Mouse (Mus musculus) MEL-GATA-1-ER (cell line): ENCODE measurements around the gene Ddx19b.
"Not testable (repeated sequence)": the region's sequence is repeated elsewhere in the genome, so short reads cannot be mapped to it uniquely, and the experiment has no call there.

Experiments
- DNase-seq: peaks from one replicate; pipeline ENCODE4 v3.0.0-alpha.2; 2012; ENCODE audit warnings: low read depth; ENCODE audit errors: extremely low read depth

The Ddx19b gene

GRCm38 (mm10) chr8:110965594-110965993, 66.0 kb downstream of the Ddx19b start:
- peak; percentile 52 for DNase-seq

GRCm38 (mm10) chr8:110964666-110965065, 66.9 kb downstream of the Ddx19b start:
- no peak for DNase-seq

DNA sequence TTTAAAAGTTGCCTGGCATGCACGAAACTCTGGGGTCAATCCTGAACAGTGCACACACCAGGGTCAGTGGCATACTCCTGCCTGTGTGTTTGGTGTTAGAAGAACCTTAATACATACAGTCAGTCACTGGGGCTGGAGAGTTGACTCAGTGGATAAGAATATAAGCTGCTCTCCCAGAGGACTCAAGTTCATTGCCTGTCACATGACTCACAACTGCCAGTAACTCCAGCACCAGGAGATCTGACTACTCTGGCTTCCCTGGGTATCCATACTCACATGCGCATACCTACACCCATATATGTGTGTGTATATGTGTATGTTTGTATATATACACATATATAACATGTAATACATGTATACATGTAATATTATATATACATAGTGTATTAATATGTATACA, 68.5 kb downstream of the Ddx19b start:
- DNase-seq = no peak

DNA sequence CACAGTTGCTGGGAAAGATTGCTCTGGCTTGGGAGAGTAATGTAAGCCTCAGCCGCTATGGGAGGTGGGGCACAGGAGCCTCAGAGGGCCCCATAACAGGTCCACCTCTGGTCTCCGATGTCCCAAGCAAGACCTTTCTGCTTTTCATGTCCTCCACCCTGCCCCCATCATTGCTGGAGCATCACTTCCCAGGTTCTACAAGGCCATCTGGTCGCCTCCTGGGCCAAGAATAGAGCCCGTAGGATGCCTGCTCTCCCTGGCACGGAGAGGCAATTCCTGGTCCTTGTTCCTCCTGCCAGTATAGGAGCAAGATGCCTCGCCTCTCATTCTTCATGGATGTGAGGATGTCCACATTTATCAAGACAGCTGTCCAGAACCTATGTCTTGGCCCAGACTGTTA, 71.6 kb downstream of the Ddx19b start:
- DNase-seq = no peak

GRCm38 (mm10) chr8:110959071-110959780, 72.3 kb downstream of the Ddx19b start:
- DNase-seq = no peak

DNA sequence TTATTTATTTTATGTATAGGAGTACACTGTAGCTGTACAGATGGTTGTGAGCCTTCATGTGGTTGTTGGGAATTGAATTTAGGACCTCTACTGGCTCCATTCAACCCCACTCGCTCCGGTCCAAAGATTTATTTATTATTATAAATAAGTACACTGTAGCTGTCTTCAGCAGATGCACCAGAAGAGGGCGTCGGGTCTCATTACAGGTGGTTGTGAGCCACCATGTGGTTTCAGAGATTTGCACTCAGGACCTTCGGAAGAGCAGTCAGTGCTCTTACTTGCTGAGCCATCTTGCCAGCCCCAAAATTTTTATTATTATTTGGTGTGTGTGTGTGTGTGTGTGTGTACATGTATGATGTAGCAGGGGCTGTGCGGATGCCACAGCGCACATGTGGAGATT, 73.0 kb downstream of the Ddx19b start:
- DNase-seq = not testable (repeated sequence)

DNA sequence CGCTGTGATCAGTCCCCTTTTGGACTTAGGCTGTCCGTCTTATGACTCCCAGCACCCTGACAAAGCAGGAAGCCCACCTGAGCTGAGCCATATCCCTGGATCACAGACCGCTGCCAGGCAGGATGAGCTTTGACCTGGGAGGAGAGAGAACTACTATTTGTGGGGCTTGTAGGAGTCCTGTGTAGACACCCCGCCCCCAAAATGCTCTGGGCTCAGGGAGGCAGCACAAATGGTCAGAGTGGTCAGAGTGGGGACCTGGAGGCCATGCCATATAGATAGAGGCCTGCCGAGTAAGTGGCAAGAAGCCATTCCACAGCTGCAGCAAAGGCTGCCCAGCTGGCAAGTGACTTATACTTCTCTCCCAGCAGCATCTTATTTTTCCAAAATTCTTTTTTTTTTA, 73.4 kb downstream of the Ddx19b start:
- DNase-seq = no peak

GRCm38 (mm10) chr8:110957471-110957870, 74.1 kb downstream of the Ddx19b start:
- no peak for DNase-seq

DNA sequence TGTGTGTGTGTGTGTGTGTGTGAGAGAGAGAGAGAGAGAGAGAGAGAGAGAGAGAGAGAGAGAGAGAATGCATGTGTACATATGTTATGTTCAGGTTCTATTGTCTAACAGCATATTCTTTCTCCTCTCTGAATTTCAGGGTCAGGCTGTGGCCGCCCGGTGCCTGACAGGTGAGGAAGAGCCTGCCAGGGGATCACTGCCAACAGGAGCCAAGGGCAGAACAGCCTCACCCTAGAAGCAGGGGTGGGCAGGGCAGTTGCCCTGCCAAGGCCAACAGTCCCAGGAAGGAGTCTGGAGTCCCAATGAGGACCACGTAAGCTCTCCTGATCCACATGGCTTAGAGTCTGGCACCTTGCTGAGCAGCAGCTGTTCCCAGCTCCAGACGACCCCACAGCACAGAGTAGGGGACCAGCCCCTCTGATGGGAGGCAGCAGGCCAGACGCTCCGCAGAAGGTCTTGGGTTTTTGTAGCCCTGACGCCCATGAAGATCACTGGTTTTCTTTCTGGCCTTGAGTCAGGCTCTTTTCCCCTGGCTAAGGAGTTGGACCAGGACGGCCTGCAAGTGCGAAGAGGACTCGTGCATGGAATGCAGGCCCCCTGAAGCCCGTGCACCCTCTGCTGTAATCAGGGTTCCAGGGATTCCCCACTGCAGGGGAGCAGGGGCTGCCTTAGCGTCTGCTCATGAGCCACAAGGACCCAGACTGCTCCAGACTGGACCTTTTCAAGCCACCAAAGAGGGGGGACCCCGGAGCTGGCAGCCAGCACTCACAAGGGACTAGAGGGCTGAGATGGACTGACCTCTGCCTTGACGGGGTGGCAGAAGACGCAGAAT, 74.7 kb downstream of the Ddx19b start:
- no peak for DNase-seq

GRCm38 (mm10) chr8:110954776-110955175, 76.8 kb downstream of the Ddx19b start:
- DNase-seq = no peak
